Mouse (Mus musculus): Measurements from ENCODE around the gene Gpr26. TPM values are rescaled to one million over a fixed set of nuclear protein-coding genes. Genes with fewer than 3 reads are reported as not detected.

The Gpr26 gene
- polyA plus RNA-seq, 2 experiments = 0.03 TPM; not detected in 1

DNA sequence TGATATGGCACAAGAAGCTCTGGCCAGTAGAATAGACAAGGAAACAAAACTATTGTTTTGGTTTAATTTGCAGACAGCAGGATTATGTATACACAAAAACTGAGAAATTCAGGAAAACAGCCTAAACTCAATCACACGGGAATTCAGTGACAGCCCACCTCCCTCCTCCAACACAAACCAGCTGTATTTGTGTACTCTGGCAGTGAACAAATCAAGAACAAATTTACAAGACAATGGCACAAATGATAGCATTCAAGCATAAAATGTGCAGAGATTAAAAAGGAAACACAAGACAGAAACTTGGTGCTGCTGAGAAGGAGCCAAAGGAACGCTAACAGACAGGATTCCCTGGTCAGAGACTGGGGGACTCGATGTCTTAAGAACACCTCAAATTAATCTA lies 12.9 kb upstream of the Gpr26 start:
- H3K4me2 ChIP-seq (replicated peaks; ENCODE audit: low read depth, low read length, severe bottlenecking) = no peak overlapping the region
- no peak for TF ChIP-seq POLR2A (IDR thresholded peaks at IDR 0.05; ENCODE audit: borderline replicate concordance, extremely low read depth, insufficient read depth, insufficient read length)
- H3K27ac ChIP-seq (replicated peaks; ENCODE audit: low read depth, low read length) = no peak overlapping the region
- no peak overlapping the region for H3K9ac ChIP-seq (ENCODE audit: low read depth, low read length, severe bottlenecking)
- no peaks in the 10 kb centered on the region for H3K4me1 ChIP-seq (ENCODE audit: control insufficient read depth, insufficient read depth, low read length)
- H3K36me3 ChIP-seq (ENCODE audit: control insufficient read depth, insufficient read depth, low read length) = no peaks in the 10 kb centered on the region
- WGBS = 70% methylated on average over 3 of the region's 3 CpGs
- H3K27me3 ChIP-seq (ENCODE audit: control insufficient read depth, insufficient read depth, low read length) = no peaks in the 10 kb centered on the region
- no peaks in the 10 kb centered on the region for H3K9me3 ChIP-seq (ENCODE audit: control insufficient read depth, low read length)
- ATAC-seq (ENCODE audit: low FRiP score, low read depth) = no peak
- DNase-seq (ENCODE audit: low spot score) = no peak
- H3K4me3 ChIP-seq (replicated peaks; ENCODE audit: low read length) = no peak overlapping the region

DNA sequence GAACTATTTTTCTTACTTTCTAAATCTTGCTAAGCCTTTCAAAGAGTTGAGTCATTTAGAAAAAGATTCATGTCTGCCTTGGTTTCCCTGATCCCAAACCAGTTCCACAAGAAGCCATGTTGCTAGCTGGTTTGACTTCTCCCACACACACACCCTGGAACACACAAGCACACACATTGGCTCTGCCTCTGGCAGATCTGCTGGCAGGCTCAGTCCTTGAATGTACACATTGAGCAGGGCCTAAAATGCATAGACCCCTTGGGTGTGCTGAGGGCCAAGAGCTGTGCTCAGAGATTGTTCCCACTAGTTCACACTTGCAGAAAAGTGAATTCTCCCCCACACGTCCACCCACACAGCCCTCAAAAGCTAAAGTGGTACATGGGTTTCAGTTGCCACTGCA lies 7.6 kb upstream of the Gpr26 start:
- TF ChIP-seq POLR2A (IDR thresholded peaks at IDR 0.05; ENCODE audit: borderline replicate concordance, extremely low read depth, insufficient read depth, insufficient read length) = no peak
- Histone ChIP-seq H3K4me2 (replicated peaks; ENCODE audit: low read depth, low read length, severe bottlenecking) (no peak overlapping the region), H3K27ac (replicated peaks; ENCODE audit: low read depth, low read length) (no peak overlapping the region), H3K9ac (ENCODE audit: low read depth, low read length, severe bottlenecking) (no peak overlapping the region), H3K9me3 (ENCODE audit: control insufficient read depth, low read length) (no peaks in the 10 kb centered on the region), H3K4me3 (replicated peaks; ENCODE audit: low read length) (no peak overlapping the region), H3K27me3 (ENCODE audit: control insufficient read depth, insufficient read depth, low read length) (no peaks in the 10 kb centered on the region), H3K4me1 (ENCODE audit: control insufficient read depth, insufficient read depth, low read length) (no peaks in the 10 kb centered on the region), H3K36me3 (ENCODE audit: control insufficient read depth, insufficient read depth, low read length) (no peaks in the 10 kb centered on the region)
- ATAC-seq (ENCODE audit: low FRiP score, low read depth) (no peak), DNase-seq (ENCODE audit: low spot score) (no peak)
- 67% methylated on average over 1 of the region's 1 CpGs for WGBS

DNA sequence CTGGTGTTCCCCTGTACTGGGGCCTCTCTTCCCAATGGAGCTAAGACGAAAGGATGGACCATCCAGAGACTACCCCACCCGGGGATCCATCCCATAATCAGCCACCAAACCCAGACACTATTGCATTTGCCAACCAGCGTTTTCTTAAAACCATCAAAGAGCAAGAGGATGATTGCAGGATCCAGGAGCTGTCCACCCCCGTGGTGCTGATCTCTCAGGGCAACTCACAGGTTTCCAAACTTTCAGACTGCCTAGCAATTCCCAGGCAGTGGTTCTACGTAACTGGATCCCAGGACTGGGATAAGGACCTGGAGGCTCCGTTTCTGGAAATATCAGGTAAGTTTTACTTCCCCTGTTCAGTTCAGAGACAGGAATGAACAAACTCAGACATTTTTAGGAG lies 5.7 kb upstream of the Gpr26 start:
- H3K4me1 ChIP-seq (ENCODE audit: control insufficient read depth, insufficient read depth, low read length) = no peaks in the 10 kb centered on the region
- H3K27ac ChIP-seq (replicated peaks; ENCODE audit: low read depth, low read length) = no peak overlapping the region
- H3K4me2 ChIP-seq (replicated peaks; ENCODE audit: low read depth, low read length, severe bottlenecking) = no peak overlapping the region
- peaks cover 14% of the 10 kb centered on the region for H3K27me3 ChIP-seq (ENCODE audit: control insufficient read depth, insufficient read depth, low read length)
- ATAC-seq (ENCODE audit: low FRiP score, low read depth) = no peak
- WGBS = 22% methylated on average over 6 of the region's 6 CpGs
- H3K36me3 ChIP-seq (ENCODE audit: control insufficient read depth, insufficient read depth, low read length) = no peaks in the 10 kb centered on the region
- TF ChIP-seq POLR2A (IDR thresholded peaks at IDR 0.05; ENCODE audit: borderline replicate concordance, extremely low read depth, insufficient read depth, insufficient read length) = no peak
- H3K9ac ChIP-seq (ENCODE audit: low read depth, low read length, severe bottlenecking) = no peak overlapping the region
- DNase-seq (ENCODE audit: low spot score) = peak; percentile 77
- H3K4me3 ChIP-seq (replicated peaks; ENCODE audit: low read length) = no peak overlapping the region
- H3K9me3 ChIP-seq (ENCODE audit: control insufficient read depth, low read length) = no peaks in the 10 kb centered on the region

DNA sequence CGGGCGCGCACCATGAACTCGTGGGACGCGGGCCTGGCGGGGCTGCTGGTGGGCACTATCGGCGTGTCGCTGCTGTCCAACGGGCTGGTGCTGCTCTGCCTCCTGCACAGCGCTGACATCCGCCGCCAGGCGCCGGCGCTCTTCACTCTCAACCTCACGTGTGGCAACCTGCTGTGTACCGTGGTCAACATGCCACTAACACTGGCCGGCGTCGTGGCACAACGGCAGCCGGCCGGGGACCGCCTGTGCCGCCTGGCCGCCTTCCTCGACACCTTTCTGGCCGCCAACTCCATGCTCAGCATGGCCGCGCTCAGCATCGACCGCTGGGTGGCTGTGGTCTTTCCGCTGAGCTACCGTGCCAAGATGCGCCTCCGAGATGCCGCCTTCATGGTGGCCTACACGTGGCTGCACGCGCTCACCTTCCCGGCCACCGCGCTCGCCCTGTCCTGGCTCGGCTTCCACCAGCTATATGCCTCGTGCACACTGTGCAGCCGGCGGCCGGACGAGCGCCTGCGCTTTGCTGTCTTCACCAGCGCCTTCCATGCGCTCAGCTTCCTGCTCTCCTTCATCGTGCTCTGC lies 745 bp downstream of the Gpr26 start:
- Histone ChIP-seq H3K36me3 (ENCODE audit: control insufficient read depth, insufficient read depth, low read length) (no peaks in the 10 kb centered on the region), H3K4me1 (ENCODE audit: control insufficient read depth, insufficient read depth, low read length) (no peaks in the 10 kb centered on the region), H3K4me2 (replicated peaks; ENCODE audit: low read depth, low read length, severe bottlenecking) (peak overlapping the region; percentile 30; the same call in 1 of the 2 replicates), H3K9ac (ENCODE audit: low read depth, low read length, severe bottlenecking) (no peak overlapping the region), H3K27me3 (ENCODE audit: control insufficient read depth, insufficient read depth, low read length) (peaks cover 46% of the 10 kb centered on the region), H3K9me3 (ENCODE audit: control insufficient read depth, low read length) (no peaks in the 10 kb centered on the region), H3K27ac (replicated peaks; ENCODE audit: low read depth, low read length) (no peak overlapping the region), H3K4me3 (replicated peaks; ENCODE audit: low read length) (peak overlapping the region; percentile 7)
- DNase-seq (ENCODE audit: low spot score) = peak; percentile 6
- 6% methylated on average over 37 of the region's 57 CpGs for WGBS
- no peak for TF ChIP-seq POLR2A (IDR thresholded peaks at IDR 0.05; ENCODE audit: borderline replicate concordance, extremely low read depth, insufficient read depth, insufficient read length)
- ATAC-seq (ENCODE audit: low FRiP score, low read depth) = no peak; the same call in 1 of the 2 replicates

DNA sequence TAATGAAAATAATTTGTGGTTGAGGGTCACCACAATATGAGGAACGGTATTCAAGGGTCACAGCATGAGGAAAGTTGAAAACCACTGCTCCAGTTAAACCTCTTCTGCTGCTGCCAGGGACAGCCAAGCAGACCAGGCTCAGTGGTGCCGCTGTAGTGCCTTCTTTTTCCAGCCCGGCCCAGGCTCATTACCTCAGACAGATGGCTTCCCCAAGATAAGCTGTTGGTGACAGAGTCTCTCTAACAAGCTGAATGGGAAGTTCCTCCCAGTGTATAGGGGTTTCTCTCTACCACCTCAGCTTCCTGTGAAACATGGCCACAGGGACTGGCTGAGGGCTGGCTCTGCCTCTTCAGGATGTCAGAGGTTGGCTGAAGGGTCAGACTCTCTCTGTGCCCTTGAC lies 4.0 kb downstream of the Gpr26 start:
- no peak for DNase-seq (ENCODE audit: low spot score)
- no peak overlapping the region for H3K27ac ChIP-seq (replicated peaks; ENCODE audit: low read depth, low read length)
- no peak overlapping the region for H3K9ac ChIP-seq (ENCODE audit: low read depth, low read length, severe bottlenecking)
- H3K9me3 ChIP-seq (ENCODE audit: control insufficient read depth, low read length) = no peaks in the 10 kb centered on the region
- no peak for TF ChIP-seq POLR2A (IDR thresholded peaks at IDR 0.05; ENCODE audit: borderline replicate concordance, extremely low read depth, insufficient read depth, insufficient read length)
- no peak overlapping the region for H3K4me2 ChIP-seq (replicated peaks; ENCODE audit: low read depth, low read length, severe bottlenecking)
- WGBS = 35% methylated on average over 3 of the region's 3 CpGs
- ATAC-seq (ENCODE audit: low FRiP score, low read depth) = no peak
- H3K4me3 ChIP-seq (replicated peaks; ENCODE audit: low read length) = no peak overlapping the region
- no peaks in the 10 kb centered on the region for H3K36me3 ChIP-seq (ENCODE audit: control insufficient read depth, insufficient read depth, low read length)
- H3K27me3 ChIP-seq (ENCODE audit: control insufficient read depth, insufficient read depth, low read length) = peaks cover 35% of the 10 kb centered on the region
- no peaks in the 10 kb centered on the region for H3K4me1 ChIP-seq (ENCODE audit: control insufficient read depth, insufficient read depth, low read length)

DNA sequence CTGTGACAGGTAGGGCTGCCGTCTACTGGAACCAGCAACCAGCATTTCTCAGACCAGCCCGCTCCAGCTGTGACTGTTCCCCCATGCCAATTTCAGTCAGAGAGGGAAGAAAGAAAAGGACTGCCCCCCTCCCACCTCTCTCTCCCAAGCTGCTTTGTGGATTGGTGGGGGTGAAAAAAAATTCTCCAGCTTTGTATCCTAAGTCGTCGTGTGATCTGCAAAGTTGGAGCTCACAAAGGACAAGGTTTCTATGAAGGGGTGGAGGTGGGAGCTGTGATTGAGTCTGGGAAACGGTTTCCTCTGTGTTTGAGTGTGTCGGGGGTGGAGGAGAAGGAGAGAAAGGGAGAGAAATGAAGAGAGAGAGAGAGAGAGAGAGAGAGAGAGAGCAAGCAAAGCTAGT lies 9.6 kb downstream of the Gpr26 start:
- H3K4me1 ChIP-seq (ENCODE audit: control insufficient read depth, insufficient read depth, low read length) = no peaks in the 10 kb centered on the region
- H3K27ac ChIP-seq (replicated peaks; ENCODE audit: low read depth, low read length) = no peak overlapping the region
- H3K36me3 ChIP-seq (ENCODE audit: control insufficient read depth, insufficient read depth, low read length) = no peaks in the 10 kb centered on the region
- no peak overlapping the region for H3K4me3 ChIP-seq (replicated peaks; ENCODE audit: low read length)
- H3K9ac ChIP-seq (ENCODE audit: low read depth, low read length, severe bottlenecking) = no peak overlapping the region
- no peak for DNase-seq (ENCODE audit: low spot score)
- no peaks in the 10 kb centered on the region for H3K9me3 ChIP-seq (ENCODE audit: control insufficient read depth, low read length)
- WGBS = 62% methylated on average over 6 of the region's 6 CpGs
- no peak overlapping the region for H3K4me2 ChIP-seq (replicated peaks; ENCODE audit: low read depth, low read length, severe bottlenecking)
- no peak for ATAC-seq (ENCODE audit: low FRiP score, low read depth)
- no peak for TF ChIP-seq POLR2A (IDR thresholded peaks at IDR 0.05; ENCODE audit: borderline replicate concordance, extremely low read depth, insufficient read depth, insufficient read length)
- H3K27me3 ChIP-seq (ENCODE audit: control insufficient read depth, insufficient read depth, low read length) = no peaks in the 10 kb centered on the region

Data from limb, embryonic 14.5 days (tissue).